Mouse (Mus musculus): ENCODE results near the gene Rragc. TPM values are rescaled to one million over a fixed set of nuclear protein-coding genes. Genes with fewer than 3 reads are reported as not detected.

Gene Rragc
- 102 to 114 TPM (median 108 TPM) in 4 replicates for total RNA-seq (2023)

GRCm38 (mm10) chr4:123916748-123917547, at the start of gene Rragc:
Gene Rragc (plus strand): TSS chr4:123917446.

DNA sequence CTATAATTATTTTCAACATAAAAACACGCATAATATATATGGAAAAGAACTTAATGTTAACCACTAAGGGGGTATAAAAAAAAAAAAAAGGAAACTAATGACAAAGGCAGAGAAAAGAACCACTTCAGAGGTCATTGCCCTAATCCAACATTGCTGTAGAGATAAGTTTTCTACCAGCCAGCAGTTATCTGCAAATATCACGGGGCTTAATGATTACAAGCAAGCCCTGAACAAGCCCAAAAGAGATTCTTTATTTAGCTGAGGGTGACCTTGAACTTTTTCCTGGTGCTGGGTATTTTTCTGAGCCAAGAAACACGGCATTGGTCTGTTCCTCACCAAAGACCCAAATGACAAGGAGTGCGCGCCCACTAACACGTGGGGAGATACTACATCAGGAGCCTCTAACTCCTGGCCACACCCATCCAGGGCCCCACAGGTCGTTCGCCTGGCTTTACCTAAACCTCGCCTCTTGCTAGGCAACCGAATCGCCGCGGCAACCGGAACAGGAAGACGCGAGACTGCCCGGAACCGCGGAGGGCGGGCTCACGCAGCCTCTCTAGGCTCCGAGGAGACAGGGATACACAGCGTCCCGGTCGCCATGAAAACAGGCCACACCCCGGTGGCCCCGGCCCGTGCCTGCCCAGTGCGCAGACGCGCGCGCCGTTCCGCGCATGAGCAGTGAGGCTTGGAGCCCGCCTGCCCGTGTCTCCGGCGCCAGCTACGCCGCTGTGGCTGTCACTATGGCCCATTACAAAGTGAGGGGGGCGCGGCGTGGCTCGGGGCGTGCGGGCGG, 12.7 kb upstream of the Rragc start, which contains the start of gene Mycbp:
Gene Mycbp, plus strand, starts transcription at position 500 of the 793 bp plus-strand sequence.

GRCm38 (mm10) chr4:123917548-123918140, 398 bp downstream of the Rragc start, which contains the start of gene 4930535I16Rik:
Gene 4930535I16Rik (minus strand): TSS chr4:123918022.

Other genes with a start within 250 kb of the Rragc start
- gene Macf1, start 233.1 kb upstream of the Rragc start, total RNA-seq (2023): 685 to 709 TPM (median 697 TPM) in 4 replicates
- 24.0 to 38.7 TPM (median 29.7 TPM) in 4 replicates for gene Ndufs5, start 199.2 kb upstream of the Rragc start, total RNA-seq (2023)
- gene Akirin1, start 167.1 kb upstream of the Rragc start, total RNA-seq (2023): 59.3 to 63.3 TPM (median 62.2 TPM) in 4 replicates
- not detected in 4 replicates for gene Rhbdl2, start 129.6 kb upstream of the Rragc start, total RNA-seq (2023)
- gene 4933427I04Rik, start 57.8 kb upstream of the Rragc start, total RNA-seq (2023): not detected in 4 replicates
- 12.9 to 18.3 TPM (median 16.0 TPM) in 4 replicates for gene Mycbp, start 12.6 kb upstream of the Rragc start, total RNA-seq (2023)
- 1.3 to 2.1 TPM (median 1.8 TPM) in 3 of 4 replicates, not detected in the other for gene 4930535I16Rik, start 576 bp downstream of the Rragc start, total RNA-seq (2023)